Mouse (Mus musculus) hindbrain, embryonic 10.5 days (tissue): ENCODE results near the gene Capn5. TPM values are rescaled to one million over a fixed set of nuclear protein-coding genes. Genes with fewer than 3 reads are reported as not detected.

ENCODE experiments used
- DNase-seq: peaks from one replicate; pipeline ENCODE4 v3.0.0-alpha.2; 2017; ENCODE audit warnings: low spot score
- H3K27ac ChIP-seq: fragments of 300-500 bp; sonication (generic); 2 replicates; pipeline ENCODE4 v1.5.1; 2016; ENCODE audit warnings: mild to moderate bottlenecking, moderate library complexity
- H3K27me3 ChIP-seq: fragments of 300-500 bp; sonication (generic); 2 replicates; pipeline ENCODE4 v1.6.1; 2016; ENCODE audit warnings: mild to moderate bottlenecking; ENCODE audit not compliant: poor library complexity, insufficient read depth, severe bottlenecking
- H3K36me3 ChIP-seq: fragments of 300-500 bp; sonication (generic); 2 replicates; pipeline ENCODE4 v1.6.1; 2016; ENCODE audit warnings: mild to moderate bottlenecking, moderate library complexity
- H3K4me1 ChIP-seq: fragments of 300-500 bp; sonication (generic); replicated peaks from 2 replicates; pipeline ENCODE4 v1.6.1; 2016; ENCODE audit warnings: mild to moderate bottlenecking
- H3K4me3 ChIP-seq: fragments of 300-500 bp; sonication (generic); 2 replicates; pipeline ENCODE4 v1.5.1; 2016; ENCODE audit warnings: mild to moderate bottlenecking, moderate library complexity
- H3K9me3 ChIP-seq: fragments of 300-500 bp; sonication (generic); 2 replicates; pipeline ENCODE4 v1.6.1; 2016; ENCODE audit warnings: mild to moderate bottlenecking, moderate library complexity
- WGBS: fragments of 180-500 bp; shearing (Covaris S2); methylation state at CpG from one replicate; pipeline ENCODE4 v1.1.7; 2016; 5-methylcytosine and 5-hydroxymethylcytosine counted together
- polyA plus RNA-seq: library from polyadenylated mRNA; unstranded; fragments of >200 nt; fragmentation: Nextera tagmentation; extraction: Ambion mirVana; gene quantifications from 2 replicates; pipeline ENCODE4 v1.2.1, GENCODE M21; 2016

Capn5 gene
- polyA plus RNA-seq, 1 experiment from 2014 or later = 9.9 TPM

- DNase-seq = no peak
- H3K4me3 ChIP-seq = no peak overlapping the region
- no peaks in the 10 kb centered on the region for H3K9me3 ChIP-seq
- no peaks in the 10 kb centered on the region for H3K36me3 ChIP-seq
- 84% methylated on average over 8 of the region's 8 CpGs for WGBS
- peak overlapping the region; percentile 62 for H3K27ac ChIP-seq
- peaks cover 22% of the 10 kb centered on the region for H3K27me3 ChIP-seq
- H3K4me1 ChIP-seq = peaks cover 50% of the 10 kb centered on the region
These were observed 5.4 kb downstream of the Capn5 start for GRCm38 (mm10) chr7:98172661-98173060.

DNA sequence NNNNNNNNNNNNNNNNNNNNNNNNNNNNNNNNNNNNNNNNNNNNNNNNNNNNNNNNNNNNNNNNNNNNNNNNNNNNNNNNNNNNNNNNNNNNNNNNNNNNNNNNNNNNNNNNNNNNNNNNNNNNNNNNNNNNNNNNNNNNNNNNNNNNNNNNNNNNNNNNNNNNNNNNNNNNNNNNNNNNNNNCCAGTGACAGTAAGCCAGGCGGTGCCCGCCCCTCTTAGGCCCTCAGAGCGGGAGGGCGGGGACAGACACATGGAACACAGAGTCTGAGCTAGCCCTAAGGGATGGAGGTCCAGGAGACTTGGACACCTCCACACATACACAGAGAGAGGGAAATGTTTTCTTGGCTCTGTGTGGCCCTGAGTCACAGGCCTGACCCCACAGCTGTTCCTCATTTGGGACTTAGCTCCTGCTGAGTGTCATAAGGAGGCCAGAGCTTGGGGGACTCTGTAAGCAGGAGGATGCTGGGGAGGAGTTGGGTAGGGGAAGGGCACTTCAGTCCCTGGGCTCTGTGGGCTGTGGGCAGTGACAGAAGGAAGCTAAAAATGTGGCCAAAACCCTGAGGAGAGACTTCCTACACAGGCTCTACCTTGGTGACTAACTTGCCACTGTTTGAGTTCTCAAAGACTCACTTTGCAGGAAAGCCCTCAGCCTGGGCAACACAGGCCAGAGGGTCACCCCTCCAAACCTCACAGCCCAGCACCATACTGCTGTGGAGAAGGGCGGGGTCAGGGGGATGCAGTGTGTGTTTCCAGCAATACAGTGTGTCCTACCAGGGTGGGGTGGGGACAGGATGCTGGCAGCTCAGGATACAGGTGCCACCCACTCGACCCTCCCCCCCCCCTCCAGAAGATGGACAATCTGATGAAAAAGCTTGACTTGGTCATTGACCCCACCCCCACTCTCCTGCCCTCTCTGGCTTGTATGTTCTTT lies 6.7 kb downstream of the Capn5 start:
- Histone ChIP-seq H3K36me3 (no peaks in the 10 kb centered on the region), H3K4me1 (peaks cover 37% of the 10 kb centered on the region), H3K27ac (peak overlapping the region; percentile 67), H3K27me3 (peaks cover 10% of the 10 kb centered on the region), H3K4me3 (no peak overlapping the region), H3K9me3 (no peaks in the 10 kb centered on the region)
- no peak for DNase-seq
- WGBS = 65% methylated on average over 6 of the region's 6 CpGs

DNA sequence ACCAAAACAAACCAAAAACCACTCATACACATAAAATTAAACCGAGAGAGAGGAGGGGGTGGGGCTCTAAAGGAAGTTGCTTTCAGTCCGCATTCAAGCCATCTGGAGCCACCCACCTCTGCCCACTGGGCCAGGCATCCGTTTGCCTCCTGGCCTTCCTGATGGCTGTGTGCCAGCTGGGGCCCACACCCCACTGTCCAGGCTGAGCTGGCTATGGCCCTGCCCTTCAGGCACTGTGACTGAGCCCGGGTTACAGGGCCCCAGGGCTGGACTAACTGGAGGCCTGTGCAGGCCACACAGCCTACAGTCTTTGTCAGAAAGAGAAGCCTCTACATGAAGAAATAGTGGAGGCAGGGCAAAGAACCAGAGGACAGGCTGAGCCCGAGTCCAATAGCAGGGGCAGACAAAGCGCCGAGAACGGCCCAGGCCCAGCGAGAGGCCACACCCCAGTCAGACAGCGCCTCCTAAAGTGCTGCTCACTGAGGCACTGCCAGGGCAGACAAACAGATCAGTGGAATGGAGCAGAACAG lies 13.0 kb downstream of the Capn5 start:
- H3K27me3 ChIP-seq = no peaks in the 10 kb centered on the region; the same call in 1 of the 2 replicates
- peaks cover 47% of the 10 kb centered on the region for H3K4me1 ChIP-seq
- H3K27ac ChIP-seq = peak overlapping the region; percentile 81
- no peak for DNase-seq
- H3K9me3 ChIP-seq = no peaks in the 10 kb centered on the region
- H3K36me3 ChIP-seq = no peaks in the 10 kb centered on the region
- 67% methylated on average over 10 of the region's 10 CpGs for WGBS
- H3K4me3 ChIP-seq = no peak overlapping the region

DNA sequence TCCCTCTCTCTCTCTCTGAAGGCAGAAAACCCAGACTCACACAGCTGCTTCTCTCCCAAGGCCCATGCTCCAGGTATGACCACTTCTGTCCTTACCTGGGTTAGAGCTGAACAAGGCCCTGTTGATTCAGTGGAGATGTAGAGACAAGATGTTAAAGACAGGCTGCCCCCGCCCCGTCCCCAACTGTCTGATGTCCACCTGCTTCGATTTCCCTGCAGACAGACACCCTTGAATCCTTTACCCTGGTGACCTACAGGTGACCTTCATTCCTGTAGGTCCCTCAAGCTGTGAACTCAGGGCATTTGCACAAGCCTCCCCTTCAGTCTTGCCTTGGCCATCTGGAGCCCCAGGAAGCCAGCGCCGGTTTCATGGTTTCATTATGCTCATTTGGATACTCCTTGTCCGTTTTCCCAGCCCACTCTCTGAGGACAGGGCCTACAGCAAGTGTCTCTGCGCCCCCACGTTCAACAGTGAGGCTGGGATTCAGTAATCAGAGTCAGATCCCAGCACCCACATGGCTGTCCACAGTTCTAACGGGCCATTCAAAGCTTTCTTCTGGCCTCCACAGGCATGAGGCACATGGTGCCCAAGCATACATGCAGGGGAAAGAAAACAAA lies 13.6 kb downstream of the Capn5 start:
- no peak for DNase-seq
- peak overlapping the region; percentile 81 for H3K27ac ChIP-seq
- peaks cover 53% of the 10 kb centered on the region for H3K4me1 ChIP-seq
- no peaks in the 10 kb centered on the region; the same call in 1 of the 2 replicates for H3K27me3 ChIP-seq
- H3K4me3 ChIP-seq = no peak overlapping the region
- WGBS = 82% methylated on average over 9 of the region's 9 CpGs
- H3K36me3 ChIP-seq = no peaks in the 10 kb centered on the region
- H3K9me3 ChIP-seq = no peaks in the 10 kb centered on the region

DNA sequence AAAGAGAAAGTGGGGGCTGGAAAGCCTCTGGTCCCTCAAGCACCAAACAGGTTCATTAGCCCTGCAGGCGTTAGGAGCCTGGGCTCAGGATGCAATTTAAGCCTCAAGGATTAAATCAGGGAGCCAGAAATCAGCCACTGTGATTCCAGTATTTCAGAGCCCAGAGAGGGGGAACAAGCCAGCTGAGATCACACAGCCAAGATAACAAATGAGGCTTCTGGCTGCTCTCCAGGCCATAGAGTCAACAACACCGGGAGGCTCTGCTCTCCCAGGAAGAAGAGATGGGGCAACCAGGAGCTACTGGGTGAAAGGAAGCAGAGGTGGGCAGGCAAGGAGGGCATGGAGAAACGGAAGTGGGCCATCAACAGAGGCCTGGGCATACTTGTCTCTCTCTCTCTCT lies 14.4 kb downstream of the Capn5 start:
- H3K4me1 ChIP-seq = peaks cover 59% of the 10 kb centered on the region
- 67% methylated on average over 3 of the region's 3 CpGs for WGBS
- DNase-seq = no peak
- H3K4me3 ChIP-seq = no peak overlapping the region
- no peaks in the 10 kb centered on the region; the same call in 1 of the 2 replicates for H3K27me3 ChIP-seq
- H3K36me3 ChIP-seq = no peaks in the 10 kb centered on the region
- H3K9me3 ChIP-seq = no peaks in the 10 kb centered on the region
- 0 out of 2 replicates have a peak overlapping the region, but pooled peaks have one; percentile 4 for H3K27ac ChIP-seq

DNA sequence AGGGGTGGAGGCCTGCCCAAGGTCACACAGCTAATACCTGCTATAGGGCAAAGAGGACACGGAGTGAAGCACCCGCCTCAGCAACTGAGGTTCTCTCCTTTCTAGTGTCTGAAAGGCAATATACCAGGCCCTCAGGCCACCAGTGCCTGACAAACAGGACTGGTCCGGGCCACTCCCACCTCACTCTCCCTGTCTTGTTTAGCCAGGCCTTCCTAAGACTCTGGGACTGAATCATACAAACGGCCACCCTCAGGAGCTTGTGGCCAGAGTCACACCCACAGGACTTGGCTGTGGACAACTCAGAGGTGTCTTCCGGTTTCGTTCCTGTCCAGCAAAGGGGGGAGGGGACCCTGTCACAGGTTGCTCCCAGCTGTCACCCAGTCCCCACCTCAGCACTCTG lies 15.8 kb downstream of the Capn5 start:
- Histone ChIP-seq H3K36me3 (no peaks in the 10 kb centered on the region), H3K27me3 (no peaks in the 10 kb centered on the region; the same call in 1 of the 2 replicates), H3K4me1 (peaks cover 72% of the 10 kb centered on the region), H3K27ac (no peak overlapping the region), H3K9me3 (no peaks in the 10 kb centered on the region), H3K4me3 (no peak overlapping the region)
- 80% methylated on average over 6 of the region's 6 CpGs for WGBS
- DNase-seq = no peak

- no peak for DNase-seq
- H3K27me3 ChIP-seq = no peaks in the 10 kb centered on the region; the same call in 1 of the 2 replicates
- peak overlapping the region; percentile 59; the same call in 1 of the 2 replicates for H3K27ac ChIP-seq
- no peaks in the 10 kb centered on the region for H3K36me3 ChIP-seq
- 61% methylated on average over 8 of the region's 8 CpGs for WGBS
- H3K4me3 ChIP-seq = no peak overlapping the region
- peaks cover 83% of the 10 kb centered on the region for H3K4me1 ChIP-seq
- H3K9me3 ChIP-seq = no peaks in the 10 kb centered on the region
These were observed 17.9 kb downstream of the Capn5 start for GRCm38 (mm10) chr7:98160041-98160740.

GRCm38 (mm10) chr7:98158481-98158880 lies 19.6 kb downstream of the Capn5 start:
- H3K36me3 ChIP-seq = no peaks in the 10 kb centered on the region
- no peak for DNase-seq
- no peaks in the 10 kb centered on the region; the same call in 1 of the 2 replicates for H3K27me3 ChIP-seq
- peaks cover 66% of the 10 kb centered on the region for H3K4me1 ChIP-seq
- 53% methylated on average over 8 of the region's 8 CpGs for WGBS
- no peaks in the 10 kb centered on the region for H3K9me3 ChIP-seq
- no peak overlapping the region for H3K27ac ChIP-seq
- no peak overlapping the region for H3K4me3 ChIP-seq

DNA sequence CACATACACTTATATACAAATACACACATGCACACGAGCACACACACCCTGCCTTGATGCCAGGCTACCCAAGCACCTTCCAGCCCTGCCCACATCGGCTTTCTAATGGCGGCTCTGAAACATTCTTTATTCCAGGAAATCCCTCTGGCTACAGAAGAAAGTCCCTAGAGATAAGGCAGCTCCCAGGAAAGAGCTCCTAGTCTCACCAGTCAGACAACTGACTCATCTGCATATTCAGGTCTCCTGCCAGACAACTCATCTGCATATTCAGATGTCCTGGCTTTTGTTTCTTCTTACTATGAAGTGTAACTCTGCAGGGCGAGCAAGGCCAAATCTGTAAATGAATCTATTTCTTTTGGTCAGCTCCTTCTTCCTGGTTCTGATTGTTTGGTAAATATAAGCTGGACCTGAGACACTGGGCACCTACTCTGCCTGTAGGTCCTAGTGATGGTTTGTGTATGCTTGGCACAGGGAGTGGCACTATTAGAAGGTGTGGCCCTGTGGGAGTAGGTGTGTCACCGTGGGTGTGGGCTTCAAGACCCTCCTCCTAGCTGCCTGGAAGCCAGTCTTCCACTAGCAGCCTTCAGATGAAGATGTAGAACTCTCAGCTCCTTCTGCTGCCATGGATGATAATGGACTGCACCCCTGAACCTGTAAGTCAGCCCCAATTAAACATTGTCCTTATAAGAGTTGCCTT lies 20.3 kb downstream of the Capn5 start:
- H3K36me3 ChIP-seq = no peaks in the 10 kb centered on the region
- DNase-seq = no peak
- no peaks in the 10 kb centered on the region for H3K9me3 ChIP-seq
- 0 out of 2 replicates have a peak, but pooled peaks cover 3% of the 10 kb centered on the region for H3K27me3 ChIP-seq
- H3K27ac ChIP-seq = no peak overlapping the region
- no peak overlapping the region for H3K4me3 ChIP-seq
- peaks cover 64% of the 10 kb centered on the region for H3K4me1 ChIP-seq
- 64% methylated on average over 5 of the region's 5 CpGs for WGBS

GRCm38 (mm10) chr7:98156280-98156665 lies 21.8 kb downstream of the Capn5 start:
- Histone ChIP-seq H3K27me3 (peaks cover 12% of the 10 kb centered on the region; the same call in 1 of the 2 replicates), H3K9me3 (no peaks in the 10 kb centered on the region), H3K36me3 (no peaks in the 10 kb centered on the region), H3K4me1 (peaks cover 67% of the 10 kb centered on the region), H3K27ac (peak overlapping the region; percentile 57), H3K4me3 (no peak overlapping the region)
- DNase-seq = no peak
- WGBS = 61% methylated on average over 3 of the region's 3 CpGs

DNA sequence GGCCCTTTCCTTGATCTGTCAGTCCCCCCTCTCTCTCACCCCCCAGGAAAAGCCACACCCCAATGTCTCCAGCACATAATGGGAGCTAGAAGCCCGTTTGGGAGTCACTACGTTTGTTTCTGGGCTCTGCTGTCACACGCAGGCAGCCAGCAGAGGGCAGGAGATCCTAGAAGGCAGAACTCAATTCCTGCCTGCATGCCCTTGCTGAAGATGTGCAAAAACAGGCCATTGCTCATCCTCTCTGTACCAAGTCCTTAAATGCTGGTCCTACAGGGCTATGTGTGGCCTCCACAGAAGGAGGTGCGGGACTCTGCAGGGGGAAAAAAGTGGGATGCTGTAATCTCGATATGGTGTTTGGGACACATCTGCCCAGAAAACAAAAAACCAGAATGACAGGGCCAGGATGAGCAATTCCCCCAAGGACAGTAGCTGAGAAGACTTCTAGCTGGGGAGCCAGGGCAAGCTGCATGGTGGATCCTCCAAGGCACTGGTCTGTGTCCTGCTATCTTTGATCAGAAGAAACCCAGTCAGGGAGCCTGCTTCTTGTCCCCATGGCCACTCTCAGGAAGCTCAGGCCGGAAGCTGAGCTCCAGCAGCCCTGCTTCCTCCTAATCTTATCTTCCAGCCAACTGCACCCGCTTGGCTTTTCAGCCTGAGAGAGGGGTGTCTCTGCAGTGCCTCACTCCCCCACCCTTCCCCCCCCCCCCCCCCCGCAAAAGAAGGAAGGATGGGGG lies 22.4 kb downstream of the Capn5 start:
- peak; percentile 69 for DNase-seq
- WGBS = 27% methylated on average over 8 of the region's 8 CpGs
- Histone ChIP-seq H3K4me1 (peaks cover 66% of the 10 kb centered on the region), H3K27me3 (peaks cover 12% of the 10 kb centered on the region; the same call in 1 of the 2 replicates), H3K36me3 (no peaks in the 10 kb centered on the region), H3K27ac (peak overlapping the region; percentile 57), H3K4me3 (no peak overlapping the region), H3K9me3 (no peaks in the 10 kb centered on the region)
